Comparison of ENCODE assay signal across 34 mouse cellular contexts in genomic region chr1:34430981-34431380, GRCm38 (mm10).
"Had no signal": no experiment of that assay in that cellular context is flagged by ENCODE, and none has a peak within 500 bp of the region (broad histone marks: within the 10 kb centered on the region; RNA-seq: fewer than 3 reads in every experiment).

No protein-coding gene starts in this region.

- H3K9ac ChIP-seq: heart, embryonic 12.5 days; heart, embryonic 13.5 days; heart, embryonic 15.5 days; hindbrain, embryonic 12.5 days; hindbrain, embryonic 13.5 days; hindbrain, embryonic 14.5 days; hindbrain, embryonic 15.5 days; intestine, embryonic 15.5 days; kidney, embryonic 15.5 days had no signal

- H3K27me3 ChIP-seq: heart, embryonic 12.5 days; heart, embryonic 13.5 days; heart, embryonic 15.5 days; hindbrain, embryonic 12.5 days; hindbrain, embryonic 13.5 days; hindbrain, embryonic 15.5 days; intestine, embryonic 15.5 days; kidney, embryonic 15.5 days had no signal

- H3K4me2 ChIP-seq: heart, embryonic 11.5 days; heart, embryonic 12.5 days; heart, embryonic 13.5 days; heart, embryonic 15.5 days; hindbrain, embryonic 12.5 days; hindbrain, embryonic 13.5 days; hindbrain, embryonic 14.5 days; hindbrain, embryonic 15.5 days; intestine, embryonic 15.5 days; kidney, embryonic 15.5 days had no signal

- H3K9me3 ChIP-seq: hindbrain, embryonic 15.5 days had no signal

- H3K36me3 ChIP-seq: hindbrain, embryonic 15.5 days had no signal

- H3K27ac ChIP-seq: heart, adult 2 months; heart, embryonic 13.5 days; heart, embryonic 15.5 days; hindbrain, embryonic 10.5 days; hindbrain, embryonic 12.5 days; hindbrain, embryonic 13.5 days; hindbrain, embryonic 14.5 days; hindbrain, embryonic 15.5 days; hindbrain, postnatal 0 days; intestine, embryonic 15.5 days; kidney, embryonic 15.5 days; kidney, postnatal 0 days; layer of hippocampus, adult 2 months had no signal

- H3K4me3 ChIP-seq: heart, adult 2 months; heart, embryonic 12.5 days; heart, embryonic 13.5 days; heart, embryonic 15.5 days; hindbrain, embryonic 10.5 days; hindbrain, embryonic 12.5 days; hindbrain, embryonic 13.5 days; hindbrain, embryonic 15.5 days; intestine, embryonic 15.5 days; kidney, embryonic 15.5 days; layer of hippocampus, adult 2 months had no signal

- DNase-seq: heart, adult 2 months; heart, postnatal 10 days; heart, postnatal 14 days; heart, postnatal 4 days; kidney, adult 11 months; kidney, adult 18-20 months; kidney, adult 2 months; kidney, adult 8-10 months; kidney, adult 9 months; kidney, postnatal 10 days; kidney, postnatal 14 days; kidney, postnatal 25 days; kidney, postnatal 36 days; kidney, postnatal 4 days; layer of hippocampus, adult 9-11 months; layer of hippocampus, postnatal 36 days had no signal

- ATAC-seq: hindbrain, embryonic 16.5 days; hindbrain, postnatal 0 days; inflammation-experienced regulatory T-cells, adult 6 months; intestine, embryonic 15.5 days; intestine, embryonic 16.5 days; intestine, postnatal 0 days had no signal
